Mouse (Mus musculus): ENCODE measurements at regions not wholly inside any gene's neighbourhood (a gene's known extent, or its start where the extent isn't known, plus 50 kb on each side); places are given as distances from the start of the nearest gene placed in this dataset.

GRCm38 (mm10) chr4:94256026-94256425 lies 300.3 kb upstream of the Gm10306 start:
- Histone ChIP-seq H3K4me1 (ENCODE audit: control insufficient read depth, insufficient read depth, low read length) (no peaks in the 10 kb centered on the region), H3K9ac (ENCODE audit: low read depth, low read length) (no peak overlapping the region), H3K9me3 (ENCODE audit: control insufficient read depth, low read length) (no peaks in the 10 kb centered on the region), H3K4me3 (ENCODE audit: low read length) (no peak overlapping the region), H3K4me2 (replicated peaks; ENCODE audit: low read depth, low read length) (no peak overlapping the region), H3K27me3 (ENCODE audit: control insufficient read depth, insufficient read depth, low read length) (no peaks in the 10 kb centered on the region), H3K36me3 (ENCODE audit: control insufficient read depth, insufficient read depth, low read length) (no peaks in the 10 kb centered on the region), H3K27ac (ENCODE audit: low read depth, low read length) (no peak overlapping the region)
- WGBS = 77% methylated on average over 1 of the region's 1 CpGs
- no peak for ATAC-seq (ENCODE audit: low FRiP score, low TSS enrichment)

- H3K9ac ChIP-seq (ENCODE audit: low read depth, low read length) = no peak overlapping the region
- H3K4me3 ChIP-seq (ENCODE audit: low read length) = no peak overlapping the region
- no peaks in the 10 kb centered on the region for H3K9me3 ChIP-seq (ENCODE audit: control insufficient read depth, low read length)
- no peak overlapping the region for H3K27ac ChIP-seq (ENCODE audit: low read depth, low read length)
- H3K27me3 ChIP-seq (ENCODE audit: control insufficient read depth, insufficient read depth, low read length) = no peaks in the 10 kb centered on the region
- ATAC-seq (ENCODE audit: low FRiP score, low TSS enrichment) = no peak
- H3K4me2 ChIP-seq (replicated peaks; ENCODE audit: low read depth, low read length) = no peak overlapping the region
- H3K36me3 ChIP-seq (ENCODE audit: control insufficient read depth, insufficient read depth, low read length) = no peaks in the 10 kb centered on the region
- no peaks in the 10 kb centered on the region for H3K4me1 ChIP-seq (ENCODE audit: control insufficient read depth, insufficient read depth, low read length)
Observed at GRCm38 (mm10) chr4:94261136-94261535, 295.2 kb upstream of the Gm10306 start.

DNA sequence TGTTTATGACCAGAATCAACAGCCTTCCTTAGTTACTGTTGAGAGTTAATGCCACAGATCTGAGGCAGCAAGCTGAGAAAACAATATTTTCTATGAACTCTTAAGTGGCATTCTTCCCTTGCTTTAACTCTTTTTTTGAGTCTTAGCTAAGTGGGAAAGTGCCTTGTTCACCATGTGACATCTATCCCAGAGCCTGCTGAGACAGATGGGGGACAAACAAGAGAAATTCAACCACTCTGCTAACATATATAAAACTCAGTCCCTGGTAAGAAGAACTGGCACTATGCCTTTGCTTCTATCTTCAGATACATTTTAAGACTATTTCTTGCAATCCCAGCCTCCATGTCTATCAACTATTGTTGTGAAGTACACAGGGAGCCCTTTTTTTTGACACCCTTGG lies 274.6 kb upstream of the Gm10306 start:
- H3K27me3 ChIP-seq (ENCODE audit: control insufficient read depth, insufficient read depth, low read length) = no peaks in the 10 kb centered on the region
- no peaks in the 10 kb centered on the region for H3K36me3 ChIP-seq (ENCODE audit: control insufficient read depth, insufficient read depth, low read length)
- no peak overlapping the region for H3K27ac ChIP-seq (ENCODE audit: low read depth, low read length)
- no peak for ATAC-seq (ENCODE audit: low FRiP score, low TSS enrichment)
- no peak overlapping the region for H3K9ac ChIP-seq (ENCODE audit: low read depth, low read length)
- no peaks in the 10 kb centered on the region for H3K9me3 ChIP-seq (ENCODE audit: control insufficient read depth, low read length)
- H3K4me2 ChIP-seq (replicated peaks; ENCODE audit: low read depth, low read length) = no peak overlapping the region
- no peak overlapping the region for H3K4me3 ChIP-seq (ENCODE audit: low read length)
- no peaks in the 10 kb centered on the region for H3K4me1 ChIP-seq (ENCODE audit: control insufficient read depth, insufficient read depth, low read length)

GRCm38 (mm10) chr4:94292150-94292549 lies 264.2 kb upstream of the Gm10306 start:
- Histone ChIP-seq H3K27me3 (ENCODE audit: control insufficient read depth, insufficient read depth, low read length) (no peaks in the 10 kb centered on the region), H3K4me1 (ENCODE audit: control insufficient read depth, insufficient read depth, low read length) (no peaks in the 10 kb centered on the region), H3K36me3 (ENCODE audit: control insufficient read depth, insufficient read depth, low read length) (no peaks in the 10 kb centered on the region), H3K27ac (ENCODE audit: low read depth, low read length) (no peak overlapping the region), H3K9ac (ENCODE audit: low read depth, low read length) (no peak overlapping the region), H3K9me3 (ENCODE audit: control insufficient read depth, low read length) (no peaks in the 10 kb centered on the region), H3K4me2 (replicated peaks; ENCODE audit: low read depth, low read length) (no peak overlapping the region), H3K4me3 (ENCODE audit: low read length) (no peak overlapping the region)
- no peak for ATAC-seq (ENCODE audit: low FRiP score, low TSS enrichment)

DNA sequence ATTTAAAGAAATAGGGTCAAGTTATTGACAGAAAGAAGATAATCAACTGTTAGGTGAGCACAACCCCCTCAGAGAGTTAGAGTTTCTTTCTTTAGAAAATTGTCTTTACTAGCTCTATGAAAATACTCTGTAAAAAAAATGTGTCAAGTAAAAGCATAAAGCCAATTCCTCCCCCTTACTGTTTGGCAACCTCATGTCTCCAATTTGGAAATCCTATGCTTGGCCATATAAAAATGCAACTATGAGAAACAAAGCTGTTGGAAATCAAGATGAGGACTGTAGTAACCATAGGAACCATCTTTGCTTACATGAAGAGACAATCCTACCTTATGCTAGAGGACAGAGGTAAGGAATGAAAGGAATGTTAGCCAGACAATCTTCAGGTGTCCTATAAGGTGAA lies 239.0 kb upstream of the Gm10306 start:
- Histone ChIP-seq H3K4me3 (ENCODE audit: low read length) (no peak overlapping the region), H3K9ac (ENCODE audit: low read depth, low read length) (no peak overlapping the region), H3K9me3 (ENCODE audit: control insufficient read depth, low read length) (no peaks in the 10 kb centered on the region), H3K27me3 (ENCODE audit: control insufficient read depth, insufficient read depth, low read length) (no peaks in the 10 kb centered on the region), H3K27ac (ENCODE audit: low read depth, low read length) (no peak overlapping the region), H3K36me3 (ENCODE audit: control insufficient read depth, insufficient read depth, low read length) (no peaks in the 10 kb centered on the region), H3K4me1 (ENCODE audit: control insufficient read depth, insufficient read depth, low read length) (no peaks in the 10 kb centered on the region), H3K4me2 (replicated peaks; ENCODE audit: low read depth, low read length) (no peak overlapping the region)
- ATAC-seq (ENCODE audit: low FRiP score, low TSS enrichment) = no peak

- no peak overlapping the region for H3K27ac ChIP-seq (ENCODE audit: low read depth, low read length)
- H3K4me1 ChIP-seq (ENCODE audit: control insufficient read depth, insufficient read depth, low read length) = no peaks in the 10 kb centered on the region
- no peaks in the 10 kb centered on the region for H3K36me3 ChIP-seq (ENCODE audit: control insufficient read depth, insufficient read depth, low read length)
- H3K4me2 ChIP-seq (replicated peaks; ENCODE audit: low read depth, low read length) = no peak overlapping the region
- no peak for ATAC-seq (ENCODE audit: low FRiP score, low TSS enrichment)
- 88% methylated on average over 2 of the region's 2 CpGs for WGBS
- no peak overlapping the region for H3K9ac ChIP-seq (ENCODE audit: low read depth, low read length)
- H3K9me3 ChIP-seq (ENCODE audit: control insufficient read depth, low read length) = no peaks in the 10 kb centered on the region
- H3K4me3 ChIP-seq (ENCODE audit: low read length) = no peak overlapping the region
- no peaks in the 10 kb centered on the region for H3K27me3 ChIP-seq (ENCODE audit: control insufficient read depth, insufficient read depth, low read length)
Observed at GRCm38 (mm10) chr4:94326759-94327158, 229.6 kb upstream of the Gm10306 start.

DNA sequence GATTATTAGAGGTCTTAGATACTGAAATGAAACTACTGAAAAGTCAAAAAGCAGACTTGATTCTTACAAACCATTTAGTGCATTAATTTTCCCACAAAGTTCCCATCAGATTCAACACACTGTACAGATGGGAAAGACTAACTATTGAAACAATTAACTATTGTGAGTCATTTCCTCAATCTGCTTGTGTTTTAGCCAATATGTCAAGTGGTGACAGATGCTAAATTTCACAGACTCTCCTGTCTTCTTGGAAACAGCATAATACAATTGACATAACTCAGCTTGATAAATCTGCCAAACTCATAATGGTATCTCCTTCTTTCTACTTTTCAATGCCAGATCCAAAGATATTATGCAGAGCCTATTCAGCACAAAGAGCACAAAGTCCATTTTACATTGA lies 213.0 kb upstream of the Gm10306 start:
- H3K9ac ChIP-seq (ENCODE audit: low read depth, low read length) = no peak overlapping the region
- ATAC-seq (ENCODE audit: low FRiP score, low TSS enrichment) = no peak
- H3K27ac ChIP-seq (ENCODE audit: low read depth, low read length) = no peak overlapping the region
- no peaks in the 10 kb centered on the region for H3K27me3 ChIP-seq (ENCODE audit: control insufficient read depth, insufficient read depth, low read length)
- H3K4me2 ChIP-seq (replicated peaks; ENCODE audit: low read depth, low read length) = no peak overlapping the region
- no peaks in the 10 kb centered on the region for H3K36me3 ChIP-seq (ENCODE audit: control insufficient read depth, insufficient read depth, low read length)
- no peaks in the 10 kb centered on the region for H3K9me3 ChIP-seq (ENCODE audit: control insufficient read depth, low read length)
- H3K4me3 ChIP-seq (ENCODE audit: low read length) = no peak overlapping the region
- no peaks in the 10 kb centered on the region for H3K4me1 ChIP-seq (ENCODE audit: control insufficient read depth, insufficient read depth, low read length)

DNA sequence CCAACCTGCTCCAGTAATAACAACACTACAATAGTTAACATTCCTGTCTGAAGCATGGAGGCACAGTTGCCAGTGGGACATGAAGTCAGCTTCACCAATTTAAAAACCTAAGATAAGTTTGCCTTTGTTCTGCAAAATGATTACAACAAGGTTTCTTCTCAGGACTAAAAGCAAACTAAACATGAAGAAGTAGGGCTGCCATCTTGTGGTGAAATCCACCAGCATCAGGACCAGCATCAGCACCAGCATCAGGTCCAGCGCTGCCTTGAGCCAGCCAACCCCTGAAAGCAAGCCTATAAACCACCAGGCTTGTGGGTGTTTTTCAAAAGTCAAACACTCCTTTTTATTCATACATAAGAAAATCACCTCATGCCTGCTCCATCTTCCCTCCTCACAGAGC lies 207.1 kb upstream of the Gm10306 start:
- Histone ChIP-seq H3K4me3 (ENCODE audit: low read length) (no peak overlapping the region), H3K4me2 (replicated peaks; ENCODE audit: low read depth, low read length) (no peak overlapping the region), H3K9me3 (ENCODE audit: control insufficient read depth, low read length) (no peaks in the 10 kb centered on the region), H3K36me3 (ENCODE audit: control insufficient read depth, insufficient read depth, low read length) (no peaks in the 10 kb centered on the region), H3K4me1 (ENCODE audit: control insufficient read depth, insufficient read depth, low read length) (no peaks in the 10 kb centered on the region), H3K27me3 (ENCODE audit: control insufficient read depth, insufficient read depth, low read length) (no peaks in the 10 kb centered on the region), H3K9ac (ENCODE audit: low read depth, low read length) (no peak overlapping the region), H3K27ac (ENCODE audit: low read depth, low read length) (no peak overlapping the region)
- no peak for ATAC-seq (ENCODE audit: low FRiP score, low TSS enrichment)
- WGBS = 48% methylated on average over 1 of the region's 1 CpGs

- H3K4me1 ChIP-seq (ENCODE audit: control insufficient read depth, insufficient read depth, low read length) = peaks cover 7% of the 10 kb centered on the region
- no peaks in the 10 kb centered on the region for H3K27me3 ChIP-seq (ENCODE audit: control insufficient read depth, insufficient read depth, low read length)
- no peak overlapping the region for H3K27ac ChIP-seq (ENCODE audit: low read depth, low read length)
- WGBS = 72% methylated on average over 1 of the region's 1 CpGs
- H3K4me3 ChIP-seq (ENCODE audit: low read length) = no peak overlapping the region
- H3K4me2 ChIP-seq (replicated peaks; ENCODE audit: low read depth, low read length) = no peak overlapping the region
- no peaks in the 10 kb centered on the region for H3K9me3 ChIP-seq (ENCODE audit: control insufficient read depth, low read length)
- H3K36me3 ChIP-seq (ENCODE audit: control insufficient read depth, insufficient read depth, low read length) = no peaks in the 10 kb centered on the region
- H3K9ac ChIP-seq (ENCODE audit: low read depth, low read length) = no peak overlapping the region
- no peak for ATAC-seq (ENCODE audit: low FRiP score, low TSS enrichment)
Observed at GRCm38 (mm10) chr4:94356982-94357381, 199.4 kb upstream of the Gm10306 start.

Measured in kidney, embryonic 14.5 days (tissue).